Mouse (Mus musculus) intestine, embryonic 16.5 days (tissue): Measurements from ENCODE around the gene Cmtm2a. TPM values are rescaled to one million over a fixed set of nuclear protein-coding genes. Genes with fewer than 3 reads are reported as not detected.
A peak's percentile ranks its signal among the peaks of the same experiment; 100 is the strongest.
"Not testable (repeated sequence)": the region's sequence is repeated elsewhere in the genome, so short reads cannot be mapped to it uniquely, and the experiment has no call there.

Experiments used
- ATAC-seq: fragments of 200-750 bp; cut with Nextera tagmentation; 2 replicates; pipeline ENCODE4 v1.8.0; 2017; ENCODE audit warnings: moderate TSS enrichment, moderate library complexity
- H3K27ac ChIP-seq: fragments of 300-500 bp; sonication (generic); 2 replicates; pipeline ENCODE4 v1.5.1; 2014; ENCODE audit warnings: mild to moderate bottlenecking, low read length
- H3K27me3 ChIP-seq: fragments of 300-500 bp; sonication (generic); replicated peaks from 2 replicates; pipeline ENCODE4 v1.6.1; 2014; ENCODE audit warnings: low read length, control low read depth, mixed read lengths; ENCODE audit not compliant: control insufficient read depth, insufficient read depth
- H3K36me3 ChIP-seq: fragments of 300-500 bp; sonication (generic); 2 replicates; pipeline ENCODE4 v1.6.1; 2014; ENCODE audit warnings: low read length, control low read depth; ENCODE audit not compliant: control insufficient read depth, insufficient read depth
- H3K4me1 ChIP-seq: fragments of 300-500 bp; sonication (generic); 2 replicates; pipeline ENCODE4 v1.6.1; 2014; ENCODE audit warnings: low read length, control low read depth, mixed read lengths; ENCODE audit not compliant: control insufficient read depth, insufficient read depth
- H3K4me2 ChIP-seq: fragments of 300-500 bp; sonication (generic); 2 replicates; pipeline ENCODE4 v1.6.1; 2014; ENCODE audit warnings: low read depth, low read length, control low read depth
- H3K4me3 ChIP-seq: fragments of 300-500 bp; sonication (generic); 2 replicates; pipeline ENCODE4 v1.5.1; 2014; ENCODE audit warnings: mild to moderate bottlenecking, low read length
- H3K9ac ChIP-seq: fragments of 300-500 bp; sonication (generic); 2 replicates; pipeline ENCODE4 v1.6.1; 2014; ENCODE audit warnings: low read depth, low read length
- H3K9me3 ChIP-seq: fragments of 300-500 bp; sonication (generic); 2 replicates; pipeline ENCODE4 v1.6.1; 2016; ENCODE audit warnings: low read length, control low read depth; ENCODE audit not compliant: control insufficient read depth
- WGBS: fragments of 180-500 bp; shearing (Covaris S2); extraction: QIAGEN DNeasy Blood & Tissue Kit; methylation state at CpG from one replicate; pipeline ENCODE4 v1.1.7; 2014; 5-methylcytosine and 5-hydroxymethylcytosine counted together
- polyA plus RNA-seq: library from polyadenylated mRNA; unstranded; fragments of >200 nt; fragmentation: Nextera tagmentation; extraction: Ambion mirVana; gene quantifications from 2 replicates; pipeline ENCODE4 v1.2.1, GENCODE M21; 2015

Gene Cmtm2a
- not detected in 2 replicates for polyA plus RNA-seq

DNA sequence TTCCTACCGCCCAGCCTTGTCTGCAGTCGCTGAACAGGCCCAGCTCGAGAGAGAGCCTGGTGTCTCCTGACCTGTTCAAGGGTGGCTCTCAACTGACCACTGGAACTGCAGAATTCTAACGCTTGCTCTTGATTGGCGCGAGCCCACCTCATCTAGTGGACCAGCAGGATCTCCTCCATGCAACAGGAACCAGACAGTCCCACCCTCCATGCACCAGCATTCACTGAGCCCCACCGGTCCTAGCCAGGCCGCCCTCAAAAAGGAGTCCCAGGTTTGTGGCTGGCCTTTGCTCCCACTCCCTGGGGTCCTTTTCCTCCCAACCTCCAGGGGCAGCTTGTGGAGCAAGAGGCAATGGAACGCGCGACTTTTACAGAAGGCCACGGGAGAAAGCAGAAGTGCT, at the start of gene Cmtm2a:
TSS of gene Cmtm2a (minus strand) at position 101 of the 400 bp plus-strand sequence.
- H3K27ac ChIP-seq, H3K4me1 ChIP-seq, H3K4me3 ChIP-seq, H3K27me3 ChIP-seq, H3K36me3 ChIP-seq, H3K9me3 ChIP-seq, H3K4me2 ChIP-seq, H3K9ac ChIP-seq, ATAC-seq: not testable (repeated sequence)
- 84% methylated on average over 9 of the region's 12 CpGs for WGBS

- Histone ChIP-seq H3K9me3 (no peaks in the 10 kb centered on the region), H3K27me3 (no peaks in the 10 kb centered on the region), H3K9ac (no peak overlapping the region), H3K27ac (no peak overlapping the region), H3K4me1 (peaks cover 13% of the 10 kb centered on the region), H3K4me2 (no peak overlapping the region), H3K36me3 (no peaks in the 10 kb centered on the region; the same call in 1 of the 2 replicates), H3K4me3 (no peak overlapping the region)
- no peak for ATAC-seq
- WGBS: 71% methylated on average over 5 of the region's 5 CpGs
These were observed 49.4 kb upstream of the Cmtm2a start for GRCm38 (mm10) chr8:104342426-104342825.

- Histone ChIP-seq H3K27me3 (no peaks in the 10 kb centered on the region), H3K4me1 (peaks cover 13% of the 10 kb centered on the region), H3K27ac (peak overlapping the region; percentile 20; the same call in 1 of the 2 replicates), H3K4me2 (peak overlapping the region; percentile 63), H3K9ac (peak overlapping the region; percentile 87; the same call in 1 of the 2 replicates), H3K36me3 (no peaks in the 10 kb centered on the region; the same call in 1 of the 2 replicates), H3K4me3 (peak overlapping the region; percentile 63), H3K9me3 (no peaks in the 10 kb centered on the region)
- ATAC-seq: no peak
- WGBS: 45% methylated on average over 6 of the region's 6 CpGs
These were observed 48.7 kb upstream of the Cmtm2a start for GRCm38 (mm10) chr8:104341678-104342077.

DNA sequence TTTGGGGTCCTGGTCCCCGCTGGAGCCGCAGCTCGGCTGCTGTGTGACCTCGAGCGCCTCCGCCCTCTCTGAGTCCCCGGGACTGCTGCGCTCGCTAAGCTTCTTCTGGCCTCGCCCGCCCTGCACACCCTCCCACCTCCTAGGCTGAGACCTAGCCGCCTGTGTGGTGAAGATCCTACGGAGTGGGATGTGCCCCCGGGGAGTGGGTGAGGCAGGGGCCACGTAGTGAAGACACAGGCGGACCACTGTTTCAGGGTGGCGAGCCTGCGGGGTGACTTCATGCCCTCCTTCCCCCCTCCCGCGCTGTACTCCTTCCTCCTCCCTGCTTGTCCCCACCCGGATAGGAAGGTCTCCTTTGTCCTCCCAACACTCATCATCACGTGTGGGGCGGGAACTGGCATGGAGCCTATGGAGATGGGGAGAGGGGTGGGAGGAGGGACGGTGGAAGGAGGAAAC, 48.2 kb upstream of the Cmtm2a start:
- Histone ChIP-seq H3K4me3 (peak overlapping the region; percentile 63), H3K9ac (peak overlapping the region; percentile 87), H3K27me3 (no peaks in the 10 kb centered on the region), H3K36me3 (no peaks in the 10 kb centered on the region), H3K4me1 (peaks cover 13% of the 10 kb centered on the region), H3K4me2 (peak overlapping the region; percentile 63), H3K9me3 (no peaks in the 10 kb centered on the region), H3K27ac (peak overlapping the region; percentile 82)
- 0% methylated on average over 23 of the region's 24 CpGs for WGBS
- peak; percentile 80 for ATAC-seq

GRCm38 (mm10) chr8:104340233-104341105, 47.5 kb upstream of the Cmtm2a start:
- peak overlapping the region; percentile 63 for H3K4me2 ChIP-seq
- peak; percentile 74 for ATAC-seq

DNA sequence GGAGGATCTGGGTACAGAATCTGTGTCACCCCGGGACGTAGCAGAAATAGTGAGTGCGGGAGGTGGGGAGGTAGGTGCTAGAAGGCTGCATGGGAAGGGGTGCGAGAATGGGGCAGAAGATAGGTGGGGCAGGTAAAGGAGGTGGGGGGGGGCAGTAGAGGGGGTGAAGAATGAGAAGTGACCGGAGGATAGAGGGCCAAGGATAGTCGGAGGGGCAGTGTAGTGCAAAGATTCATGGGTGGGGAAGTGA, 46.9 kb upstream of the Cmtm2a start:
- Histone ChIP-seq H3K4me1 (peaks cover 13% of the 10 kb centered on the region), H3K4me3 (peak overlapping the region; percentile 63), H3K27me3 (no peaks in the 10 kb centered on the region), H3K9me3 (no peaks in the 10 kb centered on the region), H3K36me3 (no peaks in the 10 kb centered on the region), H3K27ac (peak overlapping the region; percentile 82), H3K9ac (peak overlapping the region; percentile 87), H3K4me2 (peak overlapping the region; percentile 63)
- no peak for ATAC-seq
- WGBS: 1% methylated on average over 6 of the region's 6 CpGs

More at GRCm38 (mm10) chr8:104340233-104341105, 47.5 kb upstream of the Cmtm2a start:
- H3K36me3 ChIP-seq: no peaks in the 10 kb centered on the region
- H3K4me3 ChIP-seq: peak overlapping the region; percentile 63
- peak overlapping the region; percentile 82 for H3K27ac ChIP-seq
- no peaks in the 10 kb centered on the region for H3K27me3 ChIP-seq
- H3K9ac ChIP-seq: peak overlapping the region; percentile 87
- H3K4me1 ChIP-seq: peaks cover 13% of the 10 kb centered on the region
- no peaks in the 10 kb centered on the region for H3K9me3 ChIP-seq
- 1% methylated on average over 52 of the region's 54 CpGs for WGBS

DNA sequence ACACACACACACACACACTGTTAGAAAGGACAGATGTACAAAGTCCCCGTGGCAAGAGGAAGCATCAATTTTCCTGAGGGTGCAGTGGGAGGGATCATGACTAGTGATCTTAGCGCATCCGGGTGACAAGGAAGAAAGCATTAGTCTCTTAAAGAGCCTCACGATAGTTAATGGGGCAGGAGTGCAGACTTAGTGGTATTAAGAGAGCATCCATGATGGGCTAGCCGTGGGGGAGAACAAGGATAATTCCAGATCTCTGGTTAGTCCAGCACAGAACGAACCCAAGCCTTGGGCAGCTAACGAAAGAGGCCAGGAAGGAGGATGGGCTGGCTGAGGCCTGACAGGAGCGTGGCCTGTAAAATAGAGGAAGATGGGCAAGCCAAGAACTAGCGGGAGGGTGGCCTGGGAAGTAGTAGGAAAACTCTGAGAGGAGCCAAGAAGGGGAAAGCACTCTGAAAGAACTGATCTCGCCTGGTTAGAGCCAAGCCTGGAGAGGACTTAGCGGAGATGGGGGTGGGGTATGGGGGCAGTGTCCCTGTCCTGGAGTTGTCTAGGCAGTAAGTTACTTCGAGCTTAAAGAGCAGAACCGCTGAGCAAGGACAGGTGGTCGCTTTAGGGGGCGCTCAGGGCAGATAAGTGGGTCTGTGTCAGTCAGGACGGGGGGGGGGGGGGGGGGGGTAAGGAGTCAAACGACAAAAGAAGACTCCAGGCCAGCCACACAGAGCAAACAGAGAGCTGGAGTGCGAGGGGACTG, 46.4 kb upstream of the Cmtm2a start, which contains the start of gene Cmtm3:
TSS of gene Cmtm3 (plus strand) at position 182 of the 754 bp plus-strand sequence.
- Histone ChIP-seq H3K4me3 (peak within 1 kb of the TSS; percentile 63), H3K27ac (peak within 1 kb of the TSS; percentile 82), H3K9ac (peak within 1 kb of the TSS; percentile 87), H3K4me1 (peaks cover 13% of the 10 kb centered on the region), H3K4me2 (peak within 1 kb of the TSS; percentile 63), H3K27me3 (no peaks in the 10 kb centered on the region), H3K36me3 (no peaks in the 10 kb centered on the region), H3K9me3 (no peaks in the 10 kb centered on the region)
- no peak for ATAC-seq
- WGBS: 20% methylated on average over 17 of the region's 18 CpGs

DNA sequence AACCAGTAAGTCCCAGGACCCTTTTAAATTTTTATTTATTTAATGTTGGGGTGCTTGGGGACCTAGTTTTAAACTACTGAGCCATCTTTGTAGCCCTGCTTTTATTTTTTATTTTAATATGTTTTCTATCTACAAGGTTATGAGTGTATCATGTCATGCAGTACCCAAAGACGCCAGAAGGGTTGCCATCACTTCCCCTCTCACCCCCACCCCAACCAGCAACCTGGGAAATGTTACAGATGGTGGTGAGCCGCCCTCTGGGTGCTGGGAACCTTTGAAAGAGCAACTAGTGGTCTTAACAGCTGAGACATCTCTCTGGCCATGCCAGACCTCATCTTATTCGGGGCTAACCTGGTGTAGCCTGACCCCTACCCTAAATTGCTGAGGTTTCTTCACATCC, 44.9 kb upstream of the Cmtm2a start:
- no peak overlapping the region for H3K9ac ChIP-seq
- H3K9me3 ChIP-seq: no peaks in the 10 kb centered on the region
- WGBS: 51% methylated on average over 3 of the region's 3 CpGs
- ATAC-seq: no peak
- H3K4me1 ChIP-seq: peaks cover 5% of the 10 kb centered on the region
- no peak overlapping the region for H3K4me2 ChIP-seq
- H3K36me3 ChIP-seq: no peaks in the 10 kb centered on the region
- H3K4me3 ChIP-seq: no peak overlapping the region
- H3K27me3 ChIP-seq: no peaks in the 10 kb centered on the region
- no peak overlapping the region for H3K27ac ChIP-seq

DNA sequence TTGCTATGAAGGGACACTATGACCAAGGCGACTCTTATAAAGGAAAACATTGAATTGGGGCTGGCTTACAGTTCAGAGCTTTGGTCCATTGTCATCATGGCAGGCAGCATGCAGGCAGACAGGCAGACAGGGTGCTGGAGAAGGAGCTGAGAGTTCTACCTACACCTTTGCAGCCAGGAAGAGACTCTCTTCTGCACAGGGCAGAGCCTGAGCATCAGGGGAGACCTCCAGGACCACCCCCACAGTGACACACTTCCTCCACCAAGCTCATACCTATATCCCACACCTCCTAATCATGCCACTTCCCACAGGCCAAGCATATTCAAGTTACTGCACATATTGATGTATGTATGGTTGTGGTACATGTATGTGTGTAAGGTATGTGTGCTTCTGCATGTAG, 43.8 kb upstream of the Cmtm2a start:
- Histone ChIP-seq H3K27me3 (no peaks in the 10 kb centered on the region), H3K4me3 (no peak overlapping the region), H3K4me2 (no peak overlapping the region), H3K4me1 (peaks cover 3% of the 10 kb centered on the region), H3K9ac (no peak overlapping the region), H3K27ac (no peak overlapping the region), H3K9me3 (no peaks in the 10 kb centered on the region), H3K36me3 (no peaks in the 10 kb centered on the region)
- no peak for ATAC-seq
- WGBS: 83% methylated on average over 1 of the region's 1 CpGs
